Comparison of ENCODE assay signal across 22 mouse cellular contexts in the genomic region with DNA sequence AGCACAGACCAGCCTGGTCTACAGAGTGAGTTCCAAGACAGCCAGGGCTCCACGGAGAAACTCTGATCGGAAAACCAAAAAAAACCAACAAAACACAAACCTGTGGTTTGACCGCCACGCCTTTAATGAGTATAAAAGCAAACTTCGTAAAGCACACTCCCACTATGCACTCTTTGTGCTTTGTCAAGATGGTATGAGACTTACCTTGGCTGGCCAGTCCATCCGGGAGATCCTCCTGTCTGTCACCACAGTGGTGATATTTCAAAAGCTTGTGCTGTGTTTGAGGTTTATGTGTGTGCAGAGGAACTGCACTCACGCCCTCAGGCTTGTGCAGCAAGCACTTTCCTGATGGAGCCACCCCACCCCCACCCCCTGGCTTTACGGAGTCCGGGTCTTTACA. TPM values are rescaled to one million over a fixed set of nuclear protein-coding genes. Genes with fewer than 3 reads are reported as not detected.
A peak's percentile ranks its signal among the peaks of the same experiment; 100 is the strongest.
DNase-seq lines count a peak whose midpoint lies in the region; ATAC-seq and TF ChIP-seq lines count a peak whose summit lies in the region.
"Had no signal": no experiment of that assay in that cellular context is flagged by ENCODE, and none has a peak within 500 bp of the region (broad histone marks: within the 10 kb centered on the region; RNA-seq: fewer than 3 reads in every experiment).

No protein-coding gene starts in this region.

- H3K36me3 ChIP-seq in embryonic facial prominence, embryonic 13.5 days, result peaks cover 9% of the 10 kb centered on the region
- peaks cover 7% of the 10 kb centered on the region for H3K36me3 ChIP-seq in embryonic facial prominence, embryonic 10.5 days (replicated peaks)
- H3K36me3 ChIP-seq in embryonic facial prominence, embryonic 14.5 days (ENCODE audit: control insufficient read depth, insufficient read depth, low read length), result peaks cover 8% of the 10 kb centered on the region; the same call in 1 of the 2 replicates
- no peaks in the 10 kb centered on the region for H3K36me3 ChIP-seq in stomach, embryonic 16.5 days (ENCODE audit: control insufficient read depth, insufficient read depth, low read length)
- H3K36me3 ChIP-seq in stomach, postnatal 0 days (ENCODE audit: control insufficient read depth, insufficient read depth, low read length), result no peaks in the 10 kb centered on the region
- no peaks in the 10 kb centered on the region for H3K36me3 ChIP-seq in hindbrain, embryonic 16.5 days (ENCODE audit: control insufficient read depth, insufficient read depth, low read length)

- no peak for TF ChIP-seq EP300 in stomach, postnatal 0 days (optimal IDR thresholded peaks at IDR 0.05)

- no peak overlapping the region for H3K9ac ChIP-seq in embryonic facial prominence, embryonic 13.5 days
- no peak overlapping the region for H3K9ac ChIP-seq in embryonic facial prominence, embryonic 14.5 days (ENCODE audit: low read depth, low read length)
- H3K9ac ChIP-seq in stomach, embryonic 16.5 days (ENCODE audit: low read length), result no peak overlapping the region
- H3K9ac ChIP-seq in stomach, postnatal 0 days (ENCODE audit: low read length), result no peak overlapping the region
- H3K9ac ChIP-seq in hindbrain, embryonic 16.5 days (ENCODE audit: low read depth, low read length), result no peak overlapping the region

- H3K27me3 ChIP-seq in embryonic facial prominence, embryonic 13.5 days, result no peaks in the 10 kb centered on the region
- H3K27me3 ChIP-seq in embryonic facial prominence, embryonic 10.5 days (replicated peaks; ENCODE audit: low read depth, poor library complexity, severe bottlenecking), result no peaks in the 10 kb centered on the region
- no peaks in the 10 kb centered on the region for H3K27me3 ChIP-seq in embryonic facial prominence, embryonic 14.5 days (replicated peaks; ENCODE audit: control insufficient read depth, insufficient read depth, low read length)
- H3K27me3 ChIP-seq in stomach, embryonic 16.5 days (ENCODE audit: control insufficient read depth, insufficient read depth, low read length), result no peaks in the 10 kb centered on the region
- no peaks in the 10 kb centered on the region for H3K27me3 ChIP-seq in stomach, postnatal 0 days (ENCODE audit: control insufficient read depth, insufficient read depth, low read length)
- H3K27me3 ChIP-seq in hindbrain, embryonic 16.5 days (replicated peaks; ENCODE audit: control insufficient read depth, insufficient read depth, low read length), result no peaks in the 10 kb centered on the region
- H3K27me3 ChIP-seq: CH12.LX, Patski had no signal

- H3K4me3 ChIP-seq in embryonic facial prominence, embryonic 13.5 days, result no peak overlapping the region
- H3K4me3 ChIP-seq in embryonic facial prominence, embryonic 10.5 days, result no peak overlapping the region
- H3K4me3 ChIP-seq in embryonic facial prominence, embryonic 14.5 days (ENCODE audit: low read depth, low read length), result no peak overlapping the region
- H3K4me3 ChIP-seq in stomach, embryonic 16.5 days (replicated peaks; ENCODE audit: low read length), result no peak overlapping the region
- no peak overlapping the region for H3K4me3 ChIP-seq in stomach, postnatal 0 days (ENCODE audit: low read depth, low read length)
- no peak overlapping the region for H3K4me3 ChIP-seq in hindbrain, embryonic 16.5 days (ENCODE audit: low read length)

- no peak for DNase-seq in embryonic facial prominence, embryonic 10.5 days (ENCODE audit: low spot score)
- peak; percentile 23 for DNase-seq in embryonic facial prominence, embryonic 14.5 days (ENCODE audit: low spot score)
- DNase-seq in stomach, postnatal 0 days (ENCODE audit: low spot score), result no peak
- DNase-seq in cerebellum, adult 11-12 months, result no peak
- no peak for DNase-seq in layer of hippocampus, adult 8-10 months (ENCODE audit: low spot score in 2 of 2)
- DNase-seq: adrenal gland, adult 2 months; adrenal gland, adult 8-10 months; adrenal gland, postnatal 10 days; adrenal gland, postnatal 14 days; adrenal gland, postnatal 25 days; adrenal gland, postnatal 36 days; B cell, adult 2 months; cerebellum, adult 11 months; cerebellum, adult 18-20 months had no signal

- H3K4me2 ChIP-seq in embryonic facial prominence, embryonic 13.5 days, result no peak overlapping the region
- H3K4me2 ChIP-seq in embryonic facial prominence, embryonic 14.5 days (ENCODE audit: low read depth, low read length), result no peak overlapping the region
- no peak overlapping the region for H3K4me2 ChIP-seq in stomach, embryonic 16.5 days (ENCODE audit: low read depth, low read length)
- no peak overlapping the region for H3K4me2 ChIP-seq in stomach, postnatal 0 days (replicated peaks; ENCODE audit: low read depth)
- H3K4me2 ChIP-seq in hindbrain, embryonic 16.5 days (ENCODE audit: low read length), result no peak overlapping the region

- 0 out of 2 replicates have a peak, but pooled peaks cover 8% of the 10 kb centered on the region for H3K4me1 ChIP-seq in embryonic facial prominence, embryonic 13.5 days
- no peaks in the 10 kb centered on the region for H3K4me1 ChIP-seq in embryonic facial prominence, embryonic 10.5 days
- peaks cover 3% of the 10 kb centered on the region; the same call in 1 of the 2 replicates for H3K4me1 ChIP-seq in embryonic facial prominence, embryonic 14.5 days (ENCODE audit: control insufficient read depth, insufficient read depth, low read length)
- H3K4me1 ChIP-seq in stomach, embryonic 16.5 days (ENCODE audit: control insufficient read depth, insufficient read depth, low read length), result no peaks in the 10 kb centered on the region
- no peaks in the 10 kb centered on the region for H3K4me1 ChIP-seq in stomach, postnatal 0 days (replicated peaks; ENCODE audit: control insufficient read depth, insufficient read depth)
- no peaks in the 10 kb centered on the region for H3K4me1 ChIP-seq in hindbrain, embryonic 16.5 days (ENCODE audit: control insufficient read depth, insufficient read depth, low read depth, low read length)

- 0 out of 2 replicates have a peak overlapping the region, but pooled peaks have one; percentile 22 for H3K27ac ChIP-seq in embryonic facial prominence, embryonic 13.5 days
- H3K27ac ChIP-seq in embryonic facial prominence, embryonic 10.5 days (replicated peaks), result no peak overlapping the region
- no peak overlapping the region for H3K27ac ChIP-seq in embryonic facial prominence, embryonic 14.5 days (replicated peaks; ENCODE audit: low read depth, low read length)
- H3K27ac ChIP-seq in stomach, embryonic 16.5 days (ENCODE audit: low read length), result peak overlapping the region; percentile 50; the same call in 1 of the 2 replicates
- no peak overlapping the region; the same call in none of the 2 replicates for H3K27ac ChIP-seq in stomach, postnatal 0 days (replicated peaks)
- H3K27ac ChIP-seq in hindbrain, embryonic 16.5 days (ENCODE audit: low read depth, low read length), result no peak overlapping the region

- WGBS in embryonic facial prominence, embryonic 13.5 days, result 73% methylated on average over 9 of the region's 9 CpGs
- WGBS in embryonic facial prominence, embryonic 10.5 days, result 86% methylated on average over 9 of the region's 9 CpGs
- 73% methylated on average over 9 of the region's 9 CpGs for WGBS in embryonic facial prominence, embryonic 14.5 days
- 72% methylated on average over 9 of the region's 9 CpGs for WGBS in stomach, embryonic 16.5 days
- WGBS in stomach, postnatal 0 days, result 61% methylated on average over 9 of the region's 9 CpGs
- 95% methylated on average over 9 of the region's 9 CpGs for WGBS in hindbrain, embryonic 16.5 days

- ATAC-seq in embryonic facial prominence, embryonic 13.5 days (ENCODE audit: insufficient number of reproducible peaks, insufficient read depth, low FRiP score, low TSS enrichment, low read depth), result no peak
- ATAC-seq in embryonic facial prominence, embryonic 14.5 days (ENCODE audit: low read depth), result no peak
- peak; percentile 53; the same call in 1 of the 2 replicates for ATAC-seq in stomach, embryonic 16.5 days (ENCODE audit: insufficient read depth, low FRiP score)
- peak; percentile 75 for ATAC-seq in stomach, postnatal 0 days (ENCODE audit: low FRiP score, low TSS enrichment)
- no peak for ATAC-seq in hindbrain, embryonic 16.5 days
- ATAC-seq: activated CD4-positive, CD25-positive, alpha-beta regulatory T cell, adult 4 months; CD4-positive, CD25-positive, alpha-beta regulatory T cell, adult 4 months; Patski had no signal

- no peak for TF ChIP-seq CTCF in stomach, postnatal 0 days (IDR thresholded peaks at IDR 0.05; ENCODE audit: low read depth)

- H3K9me3 ChIP-seq in embryonic facial prominence, embryonic 13.5 days, result no peaks in the 10 kb centered on the region
- no peaks in the 10 kb centered on the region for H3K9me3 ChIP-seq in embryonic facial prominence, embryonic 10.5 days
- H3K9me3 ChIP-seq in embryonic facial prominence, embryonic 14.5 days (ENCODE audit: control insufficient read depth, low read length), result 0 out of 2 replicates have a peak, but pooled peaks cover 3% of the 10 kb centered on the region
- H3K9me3 ChIP-seq in stomach, embryonic 16.5 days (replicated peaks; ENCODE audit: control insufficient read depth, low read length), result no peaks in the 10 kb centered on the region
- H3K9me3 ChIP-seq in stomach, postnatal 0 days (ENCODE audit: control insufficient read depth, low read length), result no peaks in the 10 kb centered on the region
- no peaks in the 10 kb centered on the region for H3K9me3 ChIP-seq in hindbrain, embryonic 16.5 days (ENCODE audit: control insufficient read depth, low read length)
- H3K9me3 ChIP-seq: G1E had no signal

RNA-seq across cellular contexts. Expression of a gene that starts 19.9 kb away (rescaled TPM):
- 40.5 and 48.3 TPM in 2 replicates for polyA plus RNA-seq in embryonic facial prominence, embryonic 13.5 days (2015; fragmentation: Nextera tagmentation; extraction: Ambion mirVana)
- polyA plus RNA-seq in embryonic facial prominence, embryonic 10.5 days (2016; fragmentation: Nextera tagmentation; extraction: Ambion mirVana), result 34.9 and 35.7 TPM in 2 replicates
- polyA plus RNA-seq in embryonic facial prominence, embryonic 14.5 days (2014; fragmentation: Nextera tagmentation; extraction: Ambion mirVana), result 39.3 and 41.9 TPM in 2 replicates
- polyA plus RNA-seq in stomach, embryonic 16.5 days (2015; fragmentation: Nextera tagmentation; extraction: Ambion mirVana), result 35.4 and 36.9 TPM in 2 replicates
- 26.7 and 27.3 TPM in 2 replicates for polyA plus RNA-seq in stomach, postnatal 0 days (2015; fragmentation: Nextera tagmentation; extraction: Ambion mirVana)
- polyA plus RNA-seq in hindbrain, embryonic 16.5 days (2015; fragmentation: Nextera tagmentation; extraction: Ambion mirVana), result 52.5 and 54.3 TPM in 2 replicates
- total RNA-seq in layer of hippocampus, adult 8-10 months (2022), result 10 to 100 TPM; 75.5 to 85.2 (median 82.2) TPM

RNA-seq across cellular contexts. Expression of a gene that starts 38.8 kb away (rescaled TPM):
- polyA plus RNA-seq in embryonic facial prominence, embryonic 13.5 days (2015; fragmentation: Nextera tagmentation; extraction: Ambion mirVana), result 4.6 and 5.0 TPM in 2 replicates
- polyA plus RNA-seq in embryonic facial prominence, embryonic 10.5 days (2016; fragmentation: Nextera tagmentation; extraction: Ambion mirVana), result 1.00 and 1.0 TPM in 2 replicates
- polyA plus RNA-seq in embryonic facial prominence, embryonic 14.5 days (2014; fragmentation: Nextera tagmentation; extraction: Ambion mirVana), result 3.4 and 5.1 TPM in 2 replicates
- polyA plus RNA-seq in stomach, embryonic 16.5 days (2015; fragmentation: Nextera tagmentation; extraction: Ambion mirVana), result 7.0 and 8.5 TPM in 2 replicates
- polyA plus RNA-seq in stomach, postnatal 0 days (2015; fragmentation: Nextera tagmentation; extraction: Ambion mirVana), result 6.3 and 6.4 TPM in 2 replicates
- 3.4 and 3.9 TPM in 2 replicates for polyA plus RNA-seq in hindbrain, embryonic 16.5 days (2015; fragmentation: Nextera tagmentation; extraction: Ambion mirVana)
- total RNA-seq in layer of hippocampus, adult 8-10 months (2022), result 1 to 10 TPM in 3 of 4 experiments, under 1 TPM in 1; 0.64 to 1.6 (median 1.2) TPM

Comparison
In these comparisons a context has a peak if more than half of its experiments do, and no peak if none do; other contexts are left out.
1. H3K27ac ChIP-seq: peak in embryonic facial prominence, embryonic 13.5 days (single experiment) and stomach, embryonic 16.5 days (single experiment); none in embryonic facial prominence, embryonic 10.5 days (single experiment), embryonic facial prominence, embryonic 14.5 days (single experiment), stomach, postnatal 0 days (single experiment) and hindbrain, embryonic 16.5 days (single experiment).
2. ATAC-seq: peak in stomach, embryonic 16.5 days (single experiment) and stomach, postnatal 0 days (single experiment); none in embryonic facial prominence, embryonic 13.5 days (single experiment), embryonic facial prominence, embryonic 14.5 days (single experiment) and hindbrain, embryonic 16.5 days (single experiment).